Mouse (Mus musculus): Measurements from ENCODE around the gene Gm14322. TPM values are rescaled to one million over a fixed set of nuclear protein-coding genes. Genes with fewer than 3 reads are reported as not detected.
"Not testable (repeated sequence)": the region's sequence is repeated elsewhere in the genome, so short reads cannot be mapped to it uniquely, and the experiment has no call there.

Gene Gm14322
- not detected in 2 replicates for polyA plus RNA-seq (2012)

DNA sequence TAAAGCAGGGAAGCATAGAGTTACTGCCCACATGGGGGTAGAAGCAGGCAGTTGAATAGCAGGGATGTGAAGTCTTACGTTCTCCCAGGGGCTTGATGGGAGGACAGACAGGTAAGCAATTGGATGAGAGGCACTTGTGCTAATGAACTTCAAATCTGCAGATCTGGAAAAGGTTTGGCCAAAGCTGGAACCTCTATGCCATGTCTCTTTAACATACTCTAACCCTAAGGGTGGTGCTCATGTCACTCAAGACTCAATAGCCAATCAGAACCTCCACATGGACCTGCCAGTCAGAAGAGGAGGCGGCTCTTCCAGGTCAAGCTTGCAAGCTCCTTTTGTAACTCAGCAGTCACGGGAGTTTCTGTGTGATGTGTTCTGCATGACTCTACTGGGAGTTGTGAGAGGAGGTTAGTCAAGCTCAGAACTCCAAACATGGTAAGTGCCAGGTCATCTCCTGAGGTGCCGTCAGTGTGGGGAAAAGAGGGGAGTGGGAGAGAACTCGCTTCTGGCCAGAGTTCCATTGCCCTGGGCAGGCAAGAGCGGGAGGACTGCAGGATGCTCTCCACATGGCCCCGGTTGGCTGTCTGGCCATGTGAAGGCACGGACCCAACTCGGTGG is at the start of gene Gm14322:
TSS of gene Gm14322 (plus strand) at position 348 of the 618 bp plus-strand sequence.
- not testable (repeated sequence) for TF ChIP-seq GATA1 (IDR thresholded peaks at IDR 0.05; ENCODE audit: low read length)

Other genes with a start within 250 kb of the Gm14322 start
- not detected in 2 replicates for gene Gm14406, start 181.1 kb upstream of the Gm14322 start, polyA plus RNA-seq (2012)
- gene Gm14325, start 81.0 kb downstream of the Gm14322 start, polyA plus RNA-seq (2012): 0.18 and 0.21 TPM in 2 replicates
- gene Gm14327, start 137.8 kb downstream of the Gm14322 start, polyA plus RNA-seq (2012): not detected in 2 replicates
- 0.21 and 0.53 TPM in 2 replicates for gene Zfp972, start 166.3 kb downstream of the Gm14322 start, polyA plus RNA-seq (2012)
- gene Gm14326, start 198.0 kb downstream of the Gm14322 start, polyA plus RNA-seq (2012): 1.0 and 1.2 TPM in 2 replicates